Mouse (Mus musculus) limb, embryonic 14.5 days (tissue): ENCODE results near the gene Plekhd1. TPM values are rescaled to one million over a fixed set of nuclear protein-coding genes. Genes with fewer than 3 reads are reported as not detected.

ENCODE experiments used
- ATAC-seq: fragments of 200-750 bp; cut with Nextera tagmentation; 2 replicates; pipeline ENCODE4 v1.8.0; 2017; ENCODE audit warnings: low read depth, moderate number of reproducible peaks, moderate TSS enrichment; ENCODE audit not compliant: low FRiP score
- DNase-seq: peaks from one replicate; pipeline ENCODE4 v3.0.0-alpha.2; 2015; ENCODE audit warnings: low spot score
- H3K27ac ChIP-seq: fragments of 300-500 bp; sonication (generic); replicated peaks from 2 replicates; pipeline ENCODE4 v1.5.1; 2014; ENCODE audit warnings: low read depth, mild to moderate bottlenecking, low read length, moderate library complexity, mixed read lengths
- H3K27me3 ChIP-seq: fragments of 300-500 bp; sonication (generic); 2 replicates; pipeline ENCODE4 v1.6.1; 2014; ENCODE audit warnings: low read length, mixed read lengths; ENCODE audit not compliant: control insufficient read depth, insufficient read depth
- H3K36me3 ChIP-seq: fragments of 300-500 bp; sonication (generic); 2 replicates; pipeline ENCODE4 v1.6.1; 2014; ENCODE audit warnings: mild to moderate bottlenecking, low read length, moderate library complexity, mixed read lengths; ENCODE audit not compliant: control insufficient read depth, insufficient read depth
- H3K4me1 ChIP-seq: fragments of 300-500 bp; sonication (generic); 2 replicates; pipeline ENCODE4 v1.6.1; 2014; ENCODE audit warnings: antibody characterized with exemption, low read length, mixed read lengths; ENCODE audit not compliant: control insufficient read depth, insufficient read depth
- H3K4me2 ChIP-seq: fragments of 300-500 bp; sonication (generic); replicated peaks from 2 replicates; pipeline ENCODE4 v1.6.1; 2014; ENCODE audit warnings: low read depth, mild to moderate bottlenecking, low read length, moderate library complexity; ENCODE audit not compliant: severe bottlenecking
- H3K4me3 ChIP-seq: fragments of 300-500 bp; sonication (generic); replicated peaks from 2 replicates; pipeline ENCODE4 v1.5.1; 2014; ENCODE audit warnings: low read length
- H3K9ac ChIP-seq: fragments of 300-500 bp; sonication (generic); 2 replicates; pipeline ENCODE4 v1.6.1; 2014; ENCODE audit warnings: mild to moderate bottlenecking, low read depth, low read length, moderate library complexity; ENCODE audit not compliant: severe bottlenecking
- H3K9me3 ChIP-seq: fragments of 300-500 bp; sonication (generic); 2 replicates; pipeline ENCODE4 v1.6.1; 2016; ENCODE audit warnings: low read length; ENCODE audit not compliant: control insufficient read depth
- POLR2A ChIP-seq: fragments of 200-500 bp; IDR thresholded peaks from 2 replicates; pipeline ENCODE4 v1.8.0; 2012; ENCODE audit warnings: inconsistent platforms, mild to moderate bottlenecking, moderate library complexity, borderline replicate concordance; ENCODE audit not compliant: insufficient read depth, insufficient read length; ENCODE audit errors: extremely low read depth
- WGBS: fragments of 180-500 bp; shearing (Covaris S2); extraction: QIAGEN DNeasy Blood & Tissue Kit; methylation state at CpG from one replicate; pipeline ENCODE4 v1.1.7; 2014; 5-methylcytosine and 5-hydroxymethylcytosine counted together
- polyA plus RNA-seq, 2 experiments: library from polyadenylated mRNA; depleted of rRNA in 1 of 2; stranded (reverse) in 1 of 2; unstranded in 1 of 2; fragments of >200 nt; fragmentation: Nextera tagmentation in 1 of 2; extraction: Ambion mirVana in 1 of 2; gene quantifications; 2 replicates each; pipeline versions ENCODE4 v1.2.1 to v1.2.3; 2012 to 2014

Plekhd1 gene
- polyA plus RNA-seq, 2 experiments: 0.12 to 0.29 TPM

DNA sequence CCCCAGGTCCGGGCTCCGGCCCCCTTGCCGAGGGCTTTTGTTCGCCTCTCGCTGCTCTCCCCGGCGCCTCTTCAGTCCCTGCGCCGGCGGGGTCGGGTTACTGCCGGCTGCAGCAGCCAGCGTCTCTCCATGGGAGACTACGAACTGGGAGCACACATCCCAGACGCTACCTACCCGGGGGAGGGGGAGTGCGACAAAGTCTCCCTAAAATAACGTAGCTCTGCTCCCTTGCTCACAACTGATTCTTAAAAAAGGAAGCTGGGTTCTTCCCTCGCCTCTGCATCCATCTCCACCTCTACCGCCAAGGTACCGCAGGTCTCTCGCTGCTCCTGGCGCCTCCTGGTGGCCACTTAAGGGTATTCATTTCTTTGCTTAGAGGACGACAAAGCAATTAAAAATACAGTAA is 68.0 kb downstream of the Plekhd1 start, which contains the start of gene Ccdc177:
Ccdc177 (minus strand) TSS at position 292 of the 406 bp plus-strand sequence.
- H3K27ac ChIP-seq: no peak within 1 kb of the TSS
- 0 out of 2 replicates have a peak within 1 kb of the TSS, but pooled peaks have one; percentile 13 for H3K9ac ChIP-seq
- peaks cover 17% of the 10 kb centered on the region for H3K4me1 ChIP-seq
- H3K4me2 ChIP-seq: peak within 1 kb of the TSS; percentile 99
- ATAC-seq (no peak), DNase-seq (peak; percentile 82)
- H3K9me3 ChIP-seq: no peaks in the 10 kb centered on the region
- H3K36me3 ChIP-seq: no peaks in the 10 kb centered on the region
- H3K27me3 ChIP-seq: peaks cover 52% of the 10 kb centered on the region
- peak within 1 kb of the TSS; percentile 58 for H3K4me3 ChIP-seq
- under 1% methylated on average over 24 of the region's 24 CpGs for WGBS
- no peak for TF ChIP-seq POLR2A

DNA sequence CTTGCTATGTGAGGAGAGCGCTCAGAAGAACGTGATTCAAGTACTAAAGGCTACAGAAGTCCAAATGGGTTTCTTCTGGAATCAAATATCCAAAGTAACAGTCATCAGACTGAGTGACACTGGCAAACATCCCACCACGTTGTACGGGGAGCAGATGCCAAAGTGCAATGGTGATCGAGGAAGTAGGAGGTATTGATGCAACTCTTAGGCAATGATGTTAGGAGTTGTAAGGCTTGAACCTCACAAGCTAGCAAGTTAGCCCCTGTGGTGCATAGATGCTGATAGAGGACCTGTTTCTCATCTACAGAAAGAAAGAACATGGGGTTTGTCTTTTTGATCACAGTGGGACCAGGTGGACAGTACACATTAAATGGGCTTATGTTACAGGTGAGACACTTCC is 70.6 kb downstream of the Plekhd1 start:
- ATAC-seq: no peak
- H3K27me3 ChIP-seq: peaks cover 28% of the 10 kb centered on the region

DNA sequence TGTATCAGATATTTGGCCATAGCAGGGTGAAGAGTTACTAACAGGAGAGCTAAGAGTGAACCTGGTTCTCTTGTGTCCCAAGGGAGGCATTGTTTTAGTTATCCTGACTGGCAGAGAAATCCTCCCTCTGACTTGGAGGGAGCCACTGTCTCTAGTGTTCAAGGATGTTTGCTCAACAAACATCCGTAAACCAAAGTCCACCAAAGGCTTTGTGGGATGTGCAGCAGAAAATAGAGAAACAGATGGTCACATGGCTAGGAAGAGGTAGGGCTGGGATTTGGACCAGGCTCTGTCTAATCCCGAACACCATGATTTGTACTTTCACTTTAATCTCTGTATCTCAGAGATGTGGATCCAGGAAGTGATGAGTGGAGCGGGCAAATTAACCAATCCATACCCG is 71.7 kb downstream of the Plekhd1 start:
- Histone ChIP-seq H3K27me3 (peaks cover 20% of the 10 kb centered on the region), H3K36me3 (no peaks in the 10 kb centered on the region), H3K27ac (no peak overlapping the region), H3K9ac (no peak overlapping the region), H3K9me3 (no peaks in the 10 kb centered on the region), H3K4me1 (peaks cover 5% of the 10 kb centered on the region; the same call in 1 of the 2 replicates), H3K4me2 (no peak overlapping the region), H3K4me3 (no peak overlapping the region)
- ATAC-seq (no peak), DNase-seq (no peak)
- 86% methylated on average over 4 of the region's 4 CpGs for whole genome bisulfite sequencing
- TF ChIP-seq POLR2A: no peak

More for the DNA sequence above, 70.6 kb downstream of the Plekhd1 start:
- DNase-seq: no peak
- WGBS: 87% methylated on average over 5 of the region's 5 CpGs
- no peak for TF ChIP-seq POLR2A
- Histone ChIP-seq H3K4me3 (no peak overlapping the region), H3K27ac (no peak overlapping the region), H3K9ac (no peak overlapping the region), H3K4me1 (peaks cover 11% of the 10 kb centered on the region), H3K4me2 (no peak overlapping the region), H3K9me3 (no peaks in the 10 kb centered on the region), H3K36me3 (no peaks in the 10 kb centered on the region)

DNA sequence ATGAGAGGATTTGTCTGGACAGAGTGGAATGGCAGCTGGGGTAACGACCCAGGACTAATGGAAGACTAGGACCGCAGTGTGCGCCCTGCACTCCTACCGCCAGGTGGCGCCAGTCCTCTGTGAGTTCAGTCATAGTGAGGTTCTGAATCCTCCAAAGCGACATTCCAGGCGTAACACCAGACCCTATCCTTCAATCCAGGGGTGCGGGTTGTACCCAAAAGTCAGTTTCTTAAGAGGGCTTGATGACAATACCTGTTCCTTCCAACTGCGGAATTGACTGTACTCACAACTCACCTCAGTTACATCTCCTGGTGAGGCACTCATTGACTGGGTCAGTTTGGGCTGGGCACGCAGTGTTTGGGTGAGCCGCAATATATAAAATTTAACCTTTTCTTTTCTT is 77.3 kb downstream of the Plekhd1 start:
- H3K36me3 ChIP-seq: no peaks in the 10 kb centered on the region
- ATAC-seq (peak; percentile 86), DNase-seq (peak; percentile 92)
- H3K4me2 ChIP-seq: no peak overlapping the region
- no peaks in the 10 kb centered on the region for H3K9me3 ChIP-seq
- no peaks in the 10 kb centered on the region for H3K27me3 ChIP-seq
- no peak overlapping the region for H3K4me3 ChIP-seq
- no peak overlapping the region for H3K27ac ChIP-seq
- TF ChIP-seq POLR2A: no peak
- H3K4me1 ChIP-seq: no peaks in the 10 kb centered on the region
- WGBS: 19% methylated on average over 11 of the region's 11 CpGs
- H3K9ac ChIP-seq: no peak overlapping the region

Other genes starting within 250 kb of the Plekhd1 start
- gene Exd2, start 229.5 kb upstream of the Plekhd1 start, polyA plus RNA-seq (2012; rRNA removed): 30.5 and 33.1 TPM in 2 replicates
- 22.8 and 28.7 TPM in 2 replicates for gene Exd2, start 229.5 kb upstream of the Plekhd1 start, polyA plus RNA-seq (2014; fragmentation: Nextera tagmentation; extraction: Ambion mirVana)
- 19.1 and 20.2 TPM in 2 replicates for gene Galnt16, start 174.3 kb upstream of the Plekhd1 start, polyA plus RNA-seq (2012; rRNA removed)
- gene Galnt16, start 174.3 kb upstream of the Plekhd1 start, polyA plus RNA-seq (2014; fragmentation: Nextera tagmentation; extraction: Ambion mirVana): 12.4 and 15.7 TPM in 2 replicates
- 29.1 and 40.6 TPM in 2 replicates for gene Slc39a9, start 48.7 kb upstream of the Plekhd1 start, polyA plus RNA-seq (2012; rRNA removed)
- gene Slc39a9, start 48.7 kb upstream of the Plekhd1 start, polyA plus RNA-seq (2014; fragmentation: Nextera tagmentation; extraction: Ambion mirVana): 26.9 and 28.0 TPM in 2 replicates
- gene Erh, start 48.2 kb upstream of the Plekhd1 start, polyA plus RNA-seq (2012; rRNA removed): 290 and 355 TPM in 2 replicates
- gene Erh, start 48.2 kb upstream of the Plekhd1 start, polyA plus RNA-seq (2014; fragmentation: Nextera tagmentation; extraction: Ambion mirVana): 285 and 294 TPM in 2 replicates
- 0.08 and 0.10 TPM in 2 replicates for gene Ccdc177, start 68.1 kb downstream of the Plekhd1 start, polyA plus RNA-seq (2012; rRNA removed)
- 0.04 and 0.07 TPM in 2 replicates for gene Ccdc177, start 68.1 kb downstream of the Plekhd1 start, polyA plus RNA-seq (2014; fragmentation: Nextera tagmentation; extraction: Ambion mirVana)
- gene Susd6, start 97.9 kb downstream of the Plekhd1 start, polyA plus RNA-seq (2012; rRNA removed): 28.6 and 32.2 TPM in 2 replicates
- gene Susd6, start 97.9 kb downstream of the Plekhd1 start, polyA plus RNA-seq (2014; fragmentation: Nextera tagmentation; extraction: Ambion mirVana): 22.3 and 24.9 TPM in 2 replicates